Mouse (Mus musculus): ENCODE measurements around the gene Treml2.
"Not testable (repeated sequence)": the region's sequence is repeated elsewhere in the genome, so short reads cannot be mapped to it uniquely, and the experiment has no call there.

Treml2 gene

DNA sequence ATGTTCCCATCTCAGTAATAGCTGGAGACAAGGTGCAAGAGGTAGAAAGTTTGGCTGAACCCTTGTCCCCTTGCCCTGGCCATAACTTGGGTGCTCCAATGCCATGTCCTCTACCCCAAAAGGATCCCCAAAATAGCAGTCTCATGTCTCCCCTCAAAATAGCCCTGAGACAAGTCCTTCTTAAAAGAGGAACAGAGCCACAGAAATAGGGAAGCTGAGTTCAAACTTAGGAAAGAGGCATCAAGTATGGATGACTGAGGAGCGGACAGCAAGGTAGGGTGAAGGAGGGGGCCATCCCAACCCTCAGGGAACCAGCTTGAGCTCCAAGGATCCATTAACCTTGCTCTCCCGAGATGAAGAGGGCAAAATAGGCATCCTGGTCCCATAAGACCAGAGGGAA is 48.0 kb downstream of the Treml2 start:
- DNase-seq (ENCODE audit: low read depth, low spot score), result no peak

DNA sequence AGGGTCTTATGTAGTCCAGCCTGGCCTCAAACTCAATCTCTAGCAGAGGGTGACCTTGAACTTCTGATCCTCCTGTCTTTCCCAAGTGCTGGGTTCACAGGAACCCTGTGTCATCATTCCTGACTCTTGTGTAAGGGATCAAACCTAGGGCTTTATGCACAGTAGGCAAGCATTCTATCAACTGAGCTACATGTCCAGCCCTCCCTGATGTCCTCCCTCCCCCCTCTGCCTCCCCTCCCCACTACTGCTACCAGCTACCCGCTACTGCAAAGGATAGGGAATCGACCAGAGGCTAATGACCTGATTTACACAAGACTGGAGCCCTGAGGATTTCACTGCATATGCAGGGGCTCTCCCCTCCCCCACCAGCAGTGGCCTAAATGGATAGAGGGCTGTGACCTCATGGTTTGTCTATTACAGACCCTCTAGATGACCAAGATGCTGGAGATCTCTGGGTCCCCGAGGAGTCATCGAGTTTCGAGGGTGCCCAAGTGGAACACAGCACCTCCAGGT is 51.4 kb downstream of the Treml2 start:
- DNase-seq (ENCODE audit: low read depth, low spot score), result no peak

DNA sequence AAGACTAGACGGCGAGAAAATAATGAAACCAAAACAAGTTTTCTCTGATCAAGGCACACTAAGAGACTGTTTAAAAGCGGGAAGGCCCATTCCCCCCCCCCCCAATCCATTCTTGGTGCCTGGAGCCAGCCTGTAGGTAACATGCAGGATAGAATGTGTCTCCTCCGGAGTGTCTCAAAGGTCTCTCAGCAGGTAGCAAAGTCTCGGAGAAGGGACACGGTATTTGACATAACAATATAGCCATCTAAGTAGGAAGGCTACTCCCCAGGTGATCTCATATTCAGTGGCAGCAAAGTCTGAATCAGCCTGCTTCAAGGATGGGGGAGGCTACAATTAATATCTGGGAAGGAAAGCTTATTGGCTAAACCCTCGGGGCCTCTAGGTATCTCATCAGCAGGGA is 53.7 kb downstream of the Treml2 start:
- not testable (repeated sequence) for DNase-seq (ENCODE audit: low read depth, low spot score)

DNA sequence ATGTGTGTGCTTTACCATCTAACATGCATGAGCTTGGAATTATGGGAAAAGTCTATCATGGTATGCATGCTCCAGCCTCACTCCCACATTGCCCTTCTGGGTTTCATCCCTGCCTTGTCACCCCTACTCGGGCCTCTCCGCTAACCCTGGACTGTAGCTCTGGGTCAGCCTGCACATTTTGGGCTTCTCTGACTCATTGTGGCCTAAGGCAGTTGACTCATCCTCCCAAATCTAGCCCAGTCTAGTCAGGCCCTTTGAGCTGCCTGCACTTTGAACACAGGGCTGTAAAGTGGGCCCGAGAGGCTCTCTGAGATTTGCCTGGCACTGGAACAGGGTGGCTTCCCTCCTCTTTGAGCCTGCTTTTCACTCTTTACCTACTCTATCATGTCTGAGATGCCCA is 56.5 kb downstream of the Treml2 start:
- no peak for DNase-seq (ENCODE audit: low read depth, low spot score)

DNA sequence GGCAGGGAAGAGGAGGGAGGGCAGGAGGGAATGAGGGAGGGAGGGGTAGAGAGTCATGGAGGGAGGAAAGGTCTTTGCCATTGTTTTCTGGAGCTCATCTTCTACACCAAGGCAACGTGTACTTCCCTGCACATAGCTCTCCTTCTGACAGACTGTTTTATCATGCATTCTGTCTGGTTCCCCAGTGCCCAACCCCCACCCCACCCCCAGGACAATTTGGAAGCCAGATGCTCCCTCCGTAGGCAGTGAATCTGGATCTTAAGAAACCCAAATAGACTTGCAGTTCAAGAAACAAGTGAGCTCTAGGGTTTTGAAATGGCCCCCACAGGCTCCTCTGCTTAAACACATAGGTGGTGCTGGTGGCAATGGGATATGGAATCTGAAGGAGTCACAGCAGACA is 58.6 kb downstream of the Treml2 start:
- DNase-seq (ENCODE audit: low read depth, low spot score), result no peak

DNA sequence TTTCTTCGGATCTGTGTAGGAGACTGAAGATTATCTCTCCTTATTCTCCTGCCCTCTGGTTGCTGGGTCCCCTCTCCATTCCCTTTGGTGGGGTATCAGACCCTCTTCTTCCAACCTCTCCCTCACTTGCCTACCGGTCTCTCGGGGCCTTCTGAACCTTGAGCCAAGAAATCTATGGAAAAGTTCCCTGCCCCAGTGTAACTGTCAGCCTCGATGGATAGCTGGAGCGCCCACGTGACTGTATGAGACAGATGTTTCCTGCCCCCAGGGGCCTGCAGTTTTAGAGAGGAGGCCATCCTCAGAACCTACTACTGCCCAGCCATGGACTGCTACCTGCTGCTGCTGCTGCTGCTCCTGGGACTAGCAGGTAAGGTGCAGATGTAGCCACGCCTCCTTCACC is 60.3 kb downstream of the Treml2 start, which contains the start of gene Treml1:
TSS of gene Treml1 (plus strand) at position 301 of the 400 bp plus-strand sequence.
- no peak for DNase-seq (ENCODE audit: low read depth, low spot score)

DNA sequence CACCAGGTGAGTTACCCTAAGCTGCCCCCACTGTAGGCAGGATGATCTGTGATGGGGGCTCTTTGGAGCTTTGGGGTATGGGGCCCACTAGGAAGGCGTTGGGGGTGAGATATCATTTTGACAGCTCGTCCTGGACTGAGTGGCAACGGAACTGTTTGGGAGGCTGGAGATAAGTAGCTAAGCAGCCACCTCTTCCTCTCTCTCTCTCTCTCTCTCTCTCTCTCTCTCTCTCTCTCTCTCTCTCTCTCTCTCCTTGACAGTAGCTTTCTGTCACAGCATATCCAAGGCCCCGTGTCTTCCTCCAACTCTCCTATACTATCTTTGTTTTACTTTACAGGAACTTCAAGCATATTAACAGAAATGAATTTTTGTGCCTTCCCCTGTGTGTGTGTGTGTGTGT is 61.2 kb downstream of the Treml2 start:
- no peak for DNase-seq (ENCODE audit: low read depth, low spot score)
